Mouse (Mus musculus) retina, postnatal 1 day (tissue): ENCODE data around the gene Spry1.

Experiments used
- DNase-seq: peaks from one replicate; pipeline ENCODE4 v3.0.0-alpha.2; 2012

Spry1 gene

GRCm38 (mm10) chr3:37642681-37643214, 3.0 kb downstream of the Spry1 start:
- no peak for DNase-seq

GRCm38 (mm10) chr3:37643411-37643810, 3.7 kb downstream of the Spry1 start:
- DNase-seq: no peak

- no peak for DNase-seq
Measured at GRCm38 (mm10) chr3:37643903-37644302, 4.2 kb downstream of the Spry1 start.

- no peak for DNase-seq
Measured at GRCm38 (mm10) chr3:37645061-37645460, 5.3 kb downstream of the Spry1 start.

GRCm38 (mm10) chr3:37646221-37646620, 6.5 kb downstream of the Spry1 start:
- DNase-seq: no peak

- no peak for DNase-seq
Measured at GRCm38 (mm10) chr3:37647225-37647624, 7.5 kb downstream of the Spry1 start.

GRCm38 (mm10) chr3:37648244-37648643, 8.5 kb downstream of the Spry1 start:
- no peak for DNase-seq

- DNase-seq: no peak
Measured at GRCm38 (mm10) chr3:37649281-37649680, 9.5 kb downstream of the Spry1 start.

GRCm38 (mm10) chr3:37652537-37652936, 12.8 kb downstream of the Spry1 start:
- DNase-seq: no peak

GRCm38 (mm10) chr3:37653935-37654729, 14.4 kb downstream of the Spry1 start:
- DNase-seq: peak; percentile 23

GRCm38 (mm10) chr3:37654787-37655186, 15.0 kb downstream of the Spry1 start:
- DNase-seq: no peak

GRCm38 (mm10) chr3:37655933-37656633, 16.3 kb downstream of the Spry1 start:
- peak; percentile 66 for DNase-seq

- DNase-seq: peak; percentile 51
Measured at GRCm38 (mm10) chr3:37657009-37657408, 17.3 kb downstream of the Spry1 start.

GRCm38 (mm10) chr3:37658155-37658554, 18.4 kb downstream of the Spry1 start:
- no peak for DNase-seq

- DNase-seq: no peak
Measured at GRCm38 (mm10) chr3:37659621-37660020, 19.9 kb downstream of the Spry1 start.

- DNase-seq: peak; percentile 95
Measured at GRCm38 (mm10) chr3:37666291-37667118, 26.8 kb downstream of the Spry1 start.

GRCm38 (mm10) chr3:37667119-37667467, 27.3 kb downstream of the Spry1 start:
- no peak for DNase-seq

GRCm38 (mm10) chr3:37667736-37668135, 28.0 kb downstream of the Spry1 start:
- no peak for DNase-seq

- no peak for DNase-seq
Measured at GRCm38 (mm10) chr3:37668652-37669051, 28.9 kb downstream of the Spry1 start.

GRCm38 (mm10) chr3:37669100-37669499, 29.4 kb downstream of the Spry1 start:
- DNase-seq: no peak

- DNase-seq: peak; percentile 62
Measured at GRCm38 (mm10) chr3:37672266-37673040, 32.7 kb downstream of the Spry1 start.

- DNase-seq: peak; percentile 79
Measured at GRCm38 (mm10) chr3:37673513-37674261, 33.9 kb downstream of the Spry1 start.
